Mouse (Mus musculus) heart, embryonic 16.5 days (tissue): ENCODE data around the gene Scaf1. TPM values are rescaled to one million over a fixed set of nuclear protein-coding genes. Genes with fewer than 3 reads are reported as not detected.

Experiments used
- ATAC-seq: fragments of 200-750 bp; cut with Nextera tagmentation; replicated peaks from 2 replicates; pipeline ENCODE4 v1.8.0; 2017; ENCODE audit warnings: moderate number of reproducible peaks; ENCODE audit not compliant: insufficient read depth, low FRiP score; ENCODE audit errors: extremely low read depth
- H3K27ac ChIP-seq: fragments of 300-500 bp; sonication (generic); 2 replicates; pipeline ENCODE4 v1.5.1; 2014; ENCODE audit warnings: mild to moderate bottlenecking, low read length, control low read depth, moderate library complexity
- H3K27me3 ChIP-seq: fragments of 300-500 bp; sonication (generic); 2 replicates; pipeline ENCODE4 v1.6.1; 2014; ENCODE audit warnings: low read length, mixed read lengths; ENCODE audit not compliant: control insufficient read depth, insufficient read depth
- H3K36me3 ChIP-seq: fragments of 300-500 bp; sonication (generic); 2 replicates; pipeline ENCODE4 v1.6.1; 2014; ENCODE audit not compliant: control insufficient read depth, insufficient read depth
- H3K4me1 ChIP-seq: fragments of 300-500 bp; sonication (generic); 2 replicates; pipeline ENCODE4 v1.6.1; 2014; ENCODE audit warnings: low read length, mixed read lengths; ENCODE audit not compliant: control insufficient read depth, insufficient read depth
- H3K4me2 ChIP-seq: fragments of 300-500 bp; sonication (generic); 2 replicates; pipeline ENCODE4 v1.6.1; 2014; ENCODE audit warnings: low read depth, mild to moderate bottlenecking, control low read depth, low read length
- H3K4me3 ChIP-seq: fragments of 300-500 bp; sonication (generic); 2 replicates; pipeline ENCODE4 v1.5.1; 2014; ENCODE audit warnings: mild to moderate bottlenecking, control low read depth, low read length
- H3K9ac ChIP-seq: fragments of 300-500 bp; sonication (generic); 2 replicates; pipeline ENCODE4 v1.6.1; 2014; ENCODE audit warnings: low read length, control low read depth
- H3K9me3 ChIP-seq: fragments of 300-500 bp; sonication (generic); replicated peaks from 2 replicates; pipeline ENCODE4 v1.6.1; 2016; ENCODE audit warnings: low read length; ENCODE audit not compliant: control insufficient read depth
- WGBS: fragments of 180-500 bp; shearing (Covaris S2); extraction: QIAGEN DNeasy Blood & Tissue Kit; methylation state at CpG from one replicate; pipeline ENCODE4 v1.1.7; 2014; 5-methylcytosine and 5-hydroxymethylcytosine counted together
- polyA plus RNA-seq: library from polyadenylated mRNA; unstranded; fragments of >200 nt; fragmentation: Nextera tagmentation; extraction: Ambion mirVana; gene quantifications from 2 replicates; pipeline ENCODE4 v1.2.1, GENCODE M21; 2015

Gene Scaf1
- polyA plus RNA-seq, 1 experiment from 2014 or later, result 22.7 TPM

- Histone ChIP-seq H3K4me3 (peak overlapping the region; percentile 96), H3K27me3 (no peaks in the 10 kb centered on the region), H3K4me2 (peak overlapping the region; percentile 98), H3K36me3 (peaks cover 21% of the 10 kb centered on the region), H3K27ac (peak overlapping the region; percentile 98), H3K9me3 (no peaks in the 10 kb centered on the region), H3K4me1 (peaks cover 17% of the 10 kb centered on the region), H3K9ac (peak overlapping the region; percentile 97)
- ATAC-seq, result peak; percentile 47
- 1% methylated on average over 33 of the region's 59 CpGs for WGBS
Observed at GRCm38 (mm10) chr7:45053117-45053930, 37.2 kb upstream of the Scaf1 start.

- Histone ChIP-seq H3K36me3 (peaks cover 26% of the 10 kb centered on the region), H3K4me1 (peaks cover 17% of the 10 kb centered on the region), H3K4me2 (peak within 1 kb of the TSS; percentile 98), H3K4me3 (peak within 1 kb of the TSS; percentile 96), H3K27me3 (no peaks in the 10 kb centered on the region), H3K9me3 (no peaks in the 10 kb centered on the region), H3K27ac (peak within 1 kb of the TSS; percentile 98), H3K9ac (peak within 1 kb of the TSS; percentile 97)
- 0% methylated on average over 11 of the region's 18 CpGs for WGBS
- no peak for ATAC-seq
Observed at GRCm38 (mm10) chr7:45052862-45053116, 36.6 kb upstream of the Scaf1 start, which contains the start of gene Prr12. Prr12 (minus strand) TSS chr7:45052881.

- peaks cover 17% of the 10 kb centered on the region for H3K4me1 ChIP-seq
Observed at GRCm38 (mm10) chr7:45052181-45052861, 36.2 kb upstream of the Scaf1 start.

GRCm38 (mm10) chr7:45051601-45051974 lies 35.4 kb upstream of the Scaf1 start:
- Histone ChIP-seq H3K4me1 (peaks cover 17% of the 10 kb centered on the region), H3K9ac (peak overlapping the region; percentile 97), H3K27me3 (no peaks in the 10 kb centered on the region), H3K9me3 (no peaks in the 10 kb centered on the region), H3K27ac (peak overlapping the region; percentile 98), H3K4me2 (peak overlapping the region; percentile 98), H3K36me3 (peaks cover 38% of the 10 kb centered on the region), H3K4me3 (peak overlapping the region; percentile 96)
- ATAC-seq, result no peak
- WGBS, result 3% methylated on average over 13 of the region's 13 CpGs

More at GRCm38 (mm10) chr7:45052181-45052861, 36.2 kb upstream of the Scaf1 start:
- ATAC-seq, result no peak
- Histone ChIP-seq H3K27me3 (no peaks in the 10 kb centered on the region), H3K4me2 (peak overlapping the region; percentile 98), H3K9ac (peak overlapping the region; percentile 97), H3K4me3 (peak overlapping the region; percentile 96), H3K9me3 (no peaks in the 10 kb centered on the region), H3K27ac (peak overlapping the region; percentile 98), H3K36me3 (peaks cover 31% of the 10 kb centered on the region)
- under 1% methylated on average over 38 of the region's 38 CpGs for WGBS

GRCm38 (mm10) chr7:45050945-45051600 lies 34.9 kb upstream of the Scaf1 start:
- H3K4me3 ChIP-seq, result peak overlapping the region; percentile 96
- ATAC-seq, result no peak; the same call in 1 of the 2 replicates

GRCm38 (mm10) chr7:45048923-45049657 lies 32.9 kb upstream of the Scaf1 start:
- peaks cover 17% of the 10 kb centered on the region for H3K4me1 ChIP-seq

More at GRCm38 (mm10) chr7:45050945-45051600, 34.9 kb upstream of the Scaf1 start:
- H3K36me3 ChIP-seq, result peaks cover 41% of the 10 kb centered on the region
- H3K9me3 ChIP-seq, result no peaks in the 10 kb centered on the region
- peak overlapping the region; percentile 98 for H3K4me2 ChIP-seq
- WGBS, result 9% methylated on average over 16 of the region's 16 CpGs
- H3K4me1 ChIP-seq, result peaks cover 17% of the 10 kb centered on the region
- peak overlapping the region; percentile 98 for H3K27ac ChIP-seq
- peak overlapping the region; percentile 97 for H3K9ac ChIP-seq
- H3K27me3 ChIP-seq, result no peaks in the 10 kb centered on the region

GRCm38 (mm10) chr7:45048001-45048890 lies 32.1 kb upstream of the Scaf1 start:
- no peak overlapping the region for H3K4me3 ChIP-seq
- H3K4me1 ChIP-seq, result peaks cover 14% of the 10 kb centered on the region
- peaks cover 67% of the 10 kb centered on the region for H3K36me3 ChIP-seq
- H3K27me3 ChIP-seq, result no peaks in the 10 kb centered on the region
- no peak for ATAC-seq
- H3K27ac ChIP-seq, result no peak overlapping the region
- H3K4me2 ChIP-seq, result no peak overlapping the region
- H3K9ac ChIP-seq, result no peak overlapping the region
- 90% methylated on average over 38 of the region's 38 CpGs for whole genome bisulfite sequencing
- no peaks in the 10 kb centered on the region for H3K9me3 ChIP-seq

More at GRCm38 (mm10) chr7:45048923-45049657, 32.9 kb upstream of the Scaf1 start:
- Histone ChIP-seq H3K9me3 (no peaks in the 10 kb centered on the region), H3K4me3 (no peak overlapping the region), H3K27ac (no peak overlapping the region), H3K36me3 (peaks cover 59% of the 10 kb centered on the region), H3K27me3 (no peaks in the 10 kb centered on the region), H3K4me2 (no peak overlapping the region), H3K9ac (no peak overlapping the region)
- 89% methylated on average over 23 of the region's 23 CpGs for WGBS
- ATAC-seq, result no peak

GRCm38 (mm10) chr7:45047491-45047890 lies 31.3 kb upstream of the Scaf1 start:
- ATAC-seq, result no peak
- no peak overlapping the region for H3K9ac ChIP-seq
- no peaks in the 10 kb centered on the region for H3K9me3 ChIP-seq
- WGBS, result 96% methylated on average over 14 of the region's 14 CpGs
- no peaks in the 10 kb centered on the region for H3K27me3 ChIP-seq
- no peak overlapping the region for H3K27ac ChIP-seq
- H3K36me3 ChIP-seq, result peaks cover 74% of the 10 kb centered on the region
- no peak overlapping the region for H3K4me2 ChIP-seq
- no peak overlapping the region for H3K4me3 ChIP-seq
- H3K4me1 ChIP-seq, result peaks cover 14% of the 10 kb centered on the region
